Mouse (Mus musculus): ENCODE measurements around the gene Dmkn. TPM values are rescaled to one million over a fixed set of nuclear protein-coding genes. Genes with fewer than 3 reads are reported as not detected.

The Dmkn gene
- polyA plus RNA-seq, 1 experiment from 2014 or later, result 74.3 TPM

GRCm38 (mm10) chr7:30787377-30788022, 23.9 kb downstream of the Dmkn start, which contains the start of gene Krtdap:
Gene Krtdap, plus strand, starts transcription at chr7:30787896.
- Histone ChIP-seq H3K9me3 (ENCODE audit: low read length) (no peaks in the 10 kb centered on the region), H3K4me3 (ENCODE audit: low read depth, low read length) (no peak within 1 kb of the TSS), H3K4me2 (replicated peaks; ENCODE audit: low read depth, low read length) (no peak within 1 kb of the TSS), H3K9ac (replicated peaks; ENCODE audit: low read depth) (no peak within 1 kb of the TSS), H3K4me1 (ENCODE audit: insufficient read depth, low read depth, low read length) (no peaks in the 10 kb centered on the region), H3K27me3 (replicated peaks; ENCODE audit: insufficient read depth, low read length) (no peaks in the 10 kb centered on the region), H3K27ac (ENCODE audit: low read length) (no peak within 1 kb of the TSS), H3K36me3 (ENCODE audit: insufficient read depth, low read length) (no peaks in the 10 kb centered on the region)
- DNase-seq (ENCODE audit: low spot score) (no peak), ATAC-seq (no peak)
- WGBS, result 44% methylated on average over 15 of the region's 15 CpGs
- TF ChIP-seq EP300 (IDR thresholded peaks at IDR 0.05) (no peak), CTCF (IDR thresholded peaks at IDR 0.05) (no peak)

GRCm38 (mm10) chr7:30790141-30790540, 26.6 kb downstream of the Dmkn start:
- Histone ChIP-seq H3K9ac (replicated peaks; ENCODE audit: low read depth) (no peak overlapping the region), H3K4me3 (ENCODE audit: low read depth, low read length) (no peak overlapping the region), H3K27me3 (replicated peaks; ENCODE audit: insufficient read depth, low read length) (no peaks in the 10 kb centered on the region), H3K4me1 (ENCODE audit: insufficient read depth, low read depth, low read length) (no peaks in the 10 kb centered on the region), H3K27ac (ENCODE audit: low read length) (no peak overlapping the region), H3K36me3 (ENCODE audit: insufficient read depth, low read length) (no peaks in the 10 kb centered on the region), H3K9me3 (ENCODE audit: low read length) (no peaks in the 10 kb centered on the region), H3K4me2 (replicated peaks; ENCODE audit: low read depth, low read length) (no peak overlapping the region)
- ATAC-seq, result no peak
- TF ChIP-seq EP300 (IDR thresholded peaks at IDR 0.05), result no peak
- TF ChIP-seq CTCF (IDR thresholded peaks at IDR 0.05), result no peak
- no peak for DNase-seq (ENCODE audit: low spot score)
- 52% methylated on average over 10 of the region's 10 CpGs for WGBS

GRCm38 (mm10) chr7:30791921-30792320, 28.4 kb downstream of the Dmkn start:
- Histone ChIP-seq H3K27me3 (replicated peaks; ENCODE audit: insufficient read depth, low read length) (no peaks in the 10 kb centered on the region), H3K4me1 (ENCODE audit: insufficient read depth, low read depth, low read length) (no peaks in the 10 kb centered on the region), H3K9me3 (ENCODE audit: low read length) (no peaks in the 10 kb centered on the region), H3K27ac (ENCODE audit: low read length) (no peak overlapping the region), H3K36me3 (ENCODE audit: insufficient read depth, low read length) (no peaks in the 10 kb centered on the region), H3K9ac (replicated peaks; ENCODE audit: low read depth) (no peak overlapping the region), H3K4me3 (ENCODE audit: low read depth, low read length) (no peak overlapping the region), H3K4me2 (replicated peaks; ENCODE audit: low read depth, low read length) (no peak overlapping the region)
- ATAC-seq (no peak), DNase-seq (ENCODE audit: low spot score) (no peak)
- WGBS, result 16% methylated on average over 9 of the region's 9 CpGs
- TF ChIP-seq EP300 (IDR thresholded peaks at IDR 0.05) (no peak), CTCF (IDR thresholded peaks at IDR 0.05) (no peak)

GRCm38 (mm10) chr7:30794921-30795320, 31.4 kb downstream of the Dmkn start:
- Histone ChIP-seq H3K9ac (replicated peaks; ENCODE audit: low read depth) (no peak overlapping the region), H3K4me2 (replicated peaks; ENCODE audit: low read depth, low read length) (no peak overlapping the region), H3K27ac (ENCODE audit: low read length) (no peak overlapping the region), H3K27me3 (replicated peaks; ENCODE audit: insufficient read depth, low read length) (no peaks in the 10 kb centered on the region), H3K4me3 (ENCODE audit: low read depth, low read length) (no peak overlapping the region), H3K36me3 (ENCODE audit: insufficient read depth, low read length) (no peaks in the 10 kb centered on the region), H3K9me3 (ENCODE audit: low read length) (no peaks in the 10 kb centered on the region), H3K4me1 (ENCODE audit: insufficient read depth, low read depth, low read length) (no peaks in the 10 kb centered on the region)
- ATAC-seq, result no peak
- no peak for DNase-seq (ENCODE audit: low spot score)
- TF ChIP-seq CTCF (IDR thresholded peaks at IDR 0.05), result no peak
- no peak for TF ChIP-seq EP300 (IDR thresholded peaks at IDR 0.05)

- DNase-seq (ENCODE audit: low spot score), result no peak
Measured at GRCm38 (mm10) chr7:30796790-30797189, 33.2 kb downstream of the Dmkn start.

GRCm38 (mm10) chr7:30800653-30801052, 37.1 kb downstream of the Dmkn start:
- peak; percentile 32; the same call in 1 of the 2 replicates for TF ChIP-seq CTCF (IDR thresholded peaks at IDR 0.05)
- TF ChIP-seq EP300 (IDR thresholded peaks at IDR 0.05), result no peak
- no peak overlapping the region for H3K4me3 ChIP-seq (ENCODE audit: low read depth, low read length)

More at GRCm38 (mm10) chr7:30796790-30797189, 33.2 kb downstream of the Dmkn start:
- Histone ChIP-seq H3K9me3 (ENCODE audit: low read length) (no peaks in the 10 kb centered on the region), H3K4me1 (ENCODE audit: insufficient read depth, low read depth, low read length) (no peaks in the 10 kb centered on the region), H3K4me2 (replicated peaks; ENCODE audit: low read depth, low read length) (no peak overlapping the region), H3K4me3 (ENCODE audit: low read depth, low read length) (no peak overlapping the region), H3K27ac (ENCODE audit: low read length) (no peak overlapping the region), H3K27me3 (replicated peaks; ENCODE audit: insufficient read depth, low read length) (no peaks in the 10 kb centered on the region), H3K36me3 (ENCODE audit: insufficient read depth, low read length) (no peaks in the 10 kb centered on the region), H3K9ac (replicated peaks; ENCODE audit: low read depth) (no peak overlapping the region)
- 64% methylated on average over 1 of the region's 1 CpGs for WGBS
- TF ChIP-seq CTCF (IDR thresholded peaks at IDR 0.05) (no peak), EP300 (IDR thresholded peaks at IDR 0.05) (no peak)
- ATAC-seq, result no peak

More at GRCm38 (mm10) chr7:30800653-30801052, 37.1 kb downstream of the Dmkn start:
- Histone ChIP-seq H3K27me3 (replicated peaks; ENCODE audit: insufficient read depth, low read length) (no peaks in the 10 kb centered on the region), H3K27ac (ENCODE audit: low read length) (no peak overlapping the region), H3K4me1 (ENCODE audit: insufficient read depth, low read depth, low read length) (no peaks in the 10 kb centered on the region), H3K36me3 (ENCODE audit: insufficient read depth, low read length) (no peaks in the 10 kb centered on the region), H3K9ac (replicated peaks; ENCODE audit: low read depth) (no peak overlapping the region), H3K4me2 (replicated peaks; ENCODE audit: low read depth, low read length) (no peak overlapping the region), H3K9me3 (ENCODE audit: low read length) (no peaks in the 10 kb centered on the region)
- DNase-seq (ENCODE audit: low spot score) (no peak), ATAC-seq (no peak)
